Mouse (Mus musculus): ENCODE data around the gene Gzmc.

DNA sequence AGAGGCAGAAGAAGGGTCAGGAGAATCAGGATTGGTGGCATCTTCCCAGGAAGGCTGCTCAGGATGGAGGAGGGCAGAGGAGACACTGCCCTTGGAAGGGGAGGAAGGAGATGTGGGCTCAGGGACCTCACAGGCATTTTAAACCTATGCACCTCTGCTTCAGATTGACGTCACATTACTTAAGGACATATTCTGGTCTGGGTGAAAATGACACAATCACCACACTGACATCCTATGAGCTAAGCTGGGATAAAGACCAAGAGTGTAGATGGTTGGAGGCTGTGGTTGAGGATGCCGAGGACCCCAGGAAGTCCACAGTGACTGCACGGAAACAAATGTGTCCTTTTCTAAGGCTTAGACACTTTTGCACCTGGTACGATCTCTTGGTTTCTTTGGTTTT lies 23.1 kb downstream of the Gzmc start, which contains the start of gene Gzmf:
- TF ChIP-seq CTCF (IDR thresholded peaks at IDR 0.05; ENCODE audit: low read depth) = no peak
- no peak for TF ChIP-seq EP300 (IDR thresholded peaks at IDR 0.05; ENCODE audit: low read depth)
